Mouse (Mus musculus) ZHBTc4 (cell line): ENCODE measurements around the gene Olfr316.
"Not testable (repeated sequence)": the region's sequence is repeated elsewhere in the genome, so short reads cannot be mapped to it uniquely, and the experiment has no call there.

ENCODE experiments used
- DNase-seq: peaks from one replicate; pipeline ENCODE4 v3.0.0-alpha.2; 2011; ENCODE audit warnings: low read depth, low spot score

Olfr316 gene

GRCm38 (mm10) chr11:58752434-58752833 lies at the start of gene Olfr316:
Olfr316 (plus strand) TSS chr11:58752734.
- DNase-seq = no peak

- DNase-seq = no peak
Measured at GRCm38 (mm10) chr11:58709086-58709485, 43.4 kb upstream of the Olfr316 start.

GRCm38 (mm10) chr11:58717723-58718122 lies 34.8 kb upstream of the Olfr316 start:
- not testable (repeated sequence) for DNase-seq

- no peak for DNase-seq
Measured at GRCm38 (mm10) chr11:58719701-58720100, 32.8 kb upstream of the Olfr316 start.

GRCm38 (mm10) chr11:58723914-58724313 lies 28.6 kb upstream of the Olfr316 start, which contains the start of gene Olfr318:
Olfr318 (minus strand) TSS chr11:58724014.
- DNase-seq = no peak

- peak; percentile 28 for DNase-seq
Measured at GRCm38 (mm10) chr11:58727896-58728650, 24.5 kb upstream of the Olfr316 start.

- no peak for DNase-seq
Measured at GRCm38 (mm10) chr11:58733372-58733771, 19.2 kb upstream of the Olfr316 start.

- no peak for DNase-seq
Measured at GRCm38 (mm10) chr11:58738792-58739262, 13.7 kb upstream of the Olfr316 start, which contains the start of gene Olfr317. Olfr317 (minus strand) TSS chr11:58739212.

GRCm38 (mm10) chr11:58751096-58751495 lies 1.4 kb upstream of the Olfr316 start:
- peak; percentile 12 for DNase-seq

- DNase-seq = no peak
Measured at GRCm38 (mm10) chr11:58772888-58773287, 20.4 kb downstream of the Olfr316 start, which contains the start of gene Olfr315. Olfr315 (plus strand) TSS chr11:58773188.

GRCm38 (mm10) chr11:58782480-58783089 lies 30.1 kb downstream of the Olfr316 start, which contains the start of gene Olfr314:
Olfr314 (plus strand) TSS chr11:58782952.
- no peak for DNase-seq

GRCm38 (mm10) chr11:58784182-58784581 lies 31.6 kb downstream of the Olfr316 start:
- no peak for DNase-seq

- no peak for DNase-seq
Measured at GRCm38 (mm10) chr11:58787651-58788050, 35.1 kb downstream of the Olfr316 start.

GRCm38 (mm10) chr11:58788346-58788745 lies 35.8 kb downstream of the Olfr316 start:
- DNase-seq = no peak

GRCm38 (mm10) chr11:58789532-58789931 lies 37.0 kb downstream of the Olfr316 start:
- no peak for DNase-seq

GRCm38 (mm10) chr11:58790053-58790452 lies 37.5 kb downstream of the Olfr316 start:
- no peak for DNase-seq

GRCm38 (mm10) chr11:58790646-58791045 lies 38.1 kb downstream of the Olfr316 start:
- no peak for DNase-seq

- DNase-seq = peak; percentile 26
Measured at GRCm38 (mm10) chr11:58795856-58796255, 43.3 kb downstream of the Olfr316 start.

GRCm38 (mm10) chr11:58796850-58797249 lies 44.3 kb downstream of the Olfr316 start:
- DNase-seq = no peak

GRCm38 (mm10) chr11:58799747-58800146 lies 47.2 kb downstream of the Olfr316 start:
- no peak for DNase-seq

- DNase-seq = peak; percentile 77
Measured at GRCm38 (mm10) chr11:58801558-58802228, 49.2 kb downstream of the Olfr316 start, which contains the start of gene Fam183b. Fam183b (minus strand) TSS chr11:58801960.

GRCm38 (mm10) chr11:58803871-58804270 lies 51.3 kb downstream of the Olfr316 start:
- DNase-seq = no peak
